Mouse (Mus musculus) Patski (cell line): ENCODE results near the gene Pou5f1. TPM values are rescaled to one million over a fixed set of nuclear protein-coding genes. Genes with fewer than 3 reads are reported as not detected.

Experiments used
- ATAC-seq: fragments of 100-300 bp; one replicate; pipeline ENCODE4 v1.8.0; 2021
- CTCF ChIA-PET: fragments of 350-600 bp; sonication (Branson Sonifier 250); formaldehyde crosslinking; loops from one replicate; lab custom pipeline; 2022; ENCODE audit warnings: inconsistent platforms; lab: Charles Lee
- POLR2A ChIA-PET: fragments of 350-600 bp; sonication (Branson Sonifier 250); formaldehyde crosslinking; loops from one replicate; lab custom pipeline; 2022; ENCODE audit warnings: antibody characterized with exemption, inconsistent platforms; lab: Charles Lee
- DNase-seq: peaks from one replicate; pipeline ENCODE4 v3.0.0-alpha.2; 2011; ENCODE audit warnings: low read depth, low spot score
- H3K27me3 ChIP-seq: fragments of 371-371 bp; one replicate; pipeline ENCODE4 v1.5.1; 2021
- CTCF ChIP-seq: fragments of 100-300 bp; IDR thresholded peaks from one replicate; pipeline ENCODE4 v1.5.1; 2021
- in situ Hi-C: fragments of 300-500 bp; cut with MboI; formaldehyde crosslinking; loops from 3 replicates; pipeline ENCODE4 v1.11.1; 2018; ENCODE audit warnings: low pct_unique_long_range_greater_than_20kb, mixed read lengths
- polyA plus RNA-seq: library from polyadenylated mRNA; unstranded; gene quantifications from one replicate; pipeline ENCODE4 v1.2.3, GENCODE M21; 2021

Gene Pou5f1
- polyA plus RNA-seq, 1 experiment from 2014 or later, result not detected

DNA sequence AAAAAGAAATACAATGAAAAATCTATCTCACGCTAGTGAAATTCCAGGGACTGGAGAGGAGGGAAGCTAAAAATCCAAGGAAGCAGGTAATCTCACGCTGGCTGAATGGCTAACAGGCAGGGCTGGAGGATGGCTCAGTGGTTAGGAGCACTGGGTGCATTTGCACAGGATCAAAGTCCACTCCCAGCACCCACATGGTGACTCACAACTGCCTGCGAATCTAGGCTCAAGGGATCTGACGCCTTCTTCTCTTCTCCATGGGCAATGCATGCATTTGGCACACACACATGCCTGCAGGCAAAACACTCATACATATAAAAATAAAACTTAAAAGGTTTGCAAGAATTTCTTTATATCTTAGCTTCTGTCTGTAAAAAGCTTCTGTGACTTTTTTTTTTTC, 31.6 kb downstream of the Pou5f1 start:
- no peak for TF ChIP-seq CTCF
- in situ Hi-C loops, result no loop called here
- ChIA-PET CTCF (no interaction called here), POLR2A (no interaction called here)
- ATAC-seq (no peak), DNase-seq (no peak)
- H3K27me3 ChIP-seq, result no peaks in the 10 kb centered on the region

DNA sequence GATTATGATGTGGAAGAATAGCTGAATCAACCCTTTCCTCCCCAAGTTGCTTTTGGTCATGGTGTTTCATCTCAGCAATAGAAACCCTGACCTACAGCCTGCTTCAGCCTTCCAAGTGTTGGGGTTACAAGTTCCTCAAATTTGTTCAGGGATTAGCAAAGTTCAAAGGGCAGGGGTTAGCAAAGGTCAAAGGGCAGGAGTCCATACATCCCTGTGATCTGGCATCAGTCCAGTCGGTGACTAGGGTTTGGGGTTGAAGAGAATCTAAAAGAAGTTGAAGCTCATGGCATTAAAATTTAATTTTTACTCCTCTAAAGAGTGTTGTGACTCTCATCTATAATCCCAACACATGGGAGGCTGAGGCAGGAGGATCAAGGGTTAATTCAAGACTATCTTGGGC, 32.7 kb downstream of the Pou5f1 start:
- DNase-seq, result no peak
- no peak for ATAC-seq
- no peaks in the 10 kb centered on the region for H3K27me3 ChIP-seq
- TF ChIP-seq CTCF, result no peak
- ChIA-PET POLR2A (no interaction called here), CTCF (interaction anchor here (1.4 kb wide), 1 partner anchor 19 kb away, joined by 3 read pairs; no protein-coding TSS in a partner anchor)
- in situ Hi-C loops, result no loop called here

DNA sequence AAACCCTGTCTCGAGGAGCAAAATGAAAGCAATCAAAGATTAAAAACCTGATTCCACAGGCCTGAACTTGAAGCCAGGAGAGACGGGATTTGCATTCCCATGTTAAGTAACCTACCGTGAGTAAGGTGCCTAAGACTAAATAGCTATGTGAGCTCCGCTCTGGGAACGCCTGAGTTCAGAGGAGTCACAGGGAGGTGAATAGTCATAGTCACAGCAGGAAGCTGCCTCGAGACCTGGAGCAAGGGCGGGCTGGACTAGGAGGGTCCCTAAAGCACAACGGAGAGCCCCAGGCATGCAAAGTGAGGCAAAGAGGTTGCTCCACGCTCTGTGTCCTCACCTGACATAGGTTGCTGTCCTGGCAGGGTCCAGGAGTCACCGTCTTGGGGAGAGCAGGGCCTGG, 33.7 kb downstream of the Pou5f1 start:
- ATAC-seq (no peak), DNase-seq (no peak)
- H3K27me3 ChIP-seq, result no peaks in the 10 kb centered on the region
- POLR2A ChIA-PET, result no interaction called here
- no peak for TF ChIP-seq CTCF
- CTCF ChIA-PET, result interaction anchor here (1.4 kb wide), 1 partner anchor 18 kb away, joined by 3 read pairs; no protein-coding TSS in a partner anchor
- in situ Hi-C loops, result no loop called here

- in situ Hi-C loops, result loop anchor here (5.0 kb wide), 1 partner anchor 34 kb away; no protein-coding TSS in a partner anchor
- no peak for TF ChIP-seq CTCF
- DNase-seq (no peak), ATAC-seq (no peak)
- ChIA-PET POLR2A (no interaction called here), CTCF (interaction anchor here (1.4 to 4.9 kb wide), 5 partner anchors 9 to 36 kb away, joined by 3 to 34 read pairs (median 16); partner anchors contain the start of gene Psors1c2)
- H3K27me3 ChIP-seq, result no peaks in the 10 kb centered on the region
These were observed 37.1 kb downstream of the Pou5f1 start for GRCm38 (mm10) chr17:35542761-35543411.

DNA sequence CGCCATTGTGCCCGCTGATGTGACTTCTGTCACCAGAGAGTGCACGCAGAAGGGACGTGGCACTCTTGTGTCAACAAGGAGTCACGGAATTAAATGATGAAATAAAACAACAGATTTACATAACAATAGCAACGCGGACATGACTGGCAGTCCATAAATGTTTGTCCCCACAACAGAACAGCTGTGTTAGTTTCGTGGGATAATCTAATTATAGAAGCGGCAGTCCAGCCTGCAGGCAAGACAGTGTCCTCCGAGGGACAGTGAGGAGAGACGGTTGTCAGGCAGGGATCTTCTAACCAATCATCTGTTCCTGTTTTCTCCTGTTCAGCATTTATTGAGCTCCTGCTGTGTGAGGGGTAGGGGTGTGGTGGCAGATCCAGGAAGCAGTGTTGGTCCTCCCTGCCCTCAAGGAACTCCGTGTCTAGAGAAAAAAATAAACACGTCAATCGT, 37.6 kb downstream of the Pou5f1 start:
- in situ Hi-C loops, result loop anchor here (5.0 kb wide), 1 partner anchor 34 kb away; no protein-coding TSS in a partner anchor

DNA sequence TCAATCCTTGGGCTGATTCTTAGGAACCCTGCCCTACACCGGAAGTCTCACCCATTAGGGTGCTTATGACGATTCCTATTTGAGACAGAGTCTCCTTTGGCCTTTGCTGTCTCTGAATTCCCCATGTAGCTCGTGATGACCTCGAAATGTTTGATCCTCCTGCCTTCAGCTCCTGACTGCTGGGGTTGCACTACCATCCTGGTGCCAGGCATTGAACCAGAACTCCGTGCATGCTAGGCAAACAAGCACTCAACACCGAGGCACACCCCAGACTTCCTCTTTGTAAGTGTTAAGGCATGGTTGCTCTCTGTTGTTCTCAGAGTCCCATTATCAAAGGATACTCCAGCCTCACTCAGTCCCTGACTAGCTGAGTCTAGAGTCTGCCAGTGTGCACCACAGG, 38.2 kb downstream of the Pou5f1 start:
- ChIA-PET POLR2A (no interaction called here), CTCF (interaction anchor here (0.6 to 4.9 kb wide), 11 partner anchors 8 to 45 kb away, joined by 3 to 34 read pairs (median 4); partner anchors contain the start of genes Cdsn and Psors1c2)
- no peak for TF ChIP-seq CTCF
- ATAC-seq (no peak), DNase-seq (no peak)
- H3K27me3 ChIP-seq, result no peaks in the 10 kb centered on the region
- in situ Hi-C loops, result loop anchor here (5.0 kb wide), 1 partner anchor 33 kb away; no protein-coding TSS in a partner anchor

More for the DNA sequence above, 37.6 kb downstream of the Pou5f1 start:
- DNase-seq, result no peak
- no peak for ATAC-seq
- TF ChIP-seq CTCF, result no peak
- CTCF ChIA-PET, result interaction anchor here (0.6 to 4.9 kb wide), 8 partner anchors 9 to 37 kb away, joined by 3 to 34 read pairs (median 4); partner anchors contain the start of genes Cdsn and Psors1c2
- H3K27me3 ChIP-seq, result no peaks in the 10 kb centered on the region
- POLR2A ChIA-PET, result no interaction called here

DNA sequence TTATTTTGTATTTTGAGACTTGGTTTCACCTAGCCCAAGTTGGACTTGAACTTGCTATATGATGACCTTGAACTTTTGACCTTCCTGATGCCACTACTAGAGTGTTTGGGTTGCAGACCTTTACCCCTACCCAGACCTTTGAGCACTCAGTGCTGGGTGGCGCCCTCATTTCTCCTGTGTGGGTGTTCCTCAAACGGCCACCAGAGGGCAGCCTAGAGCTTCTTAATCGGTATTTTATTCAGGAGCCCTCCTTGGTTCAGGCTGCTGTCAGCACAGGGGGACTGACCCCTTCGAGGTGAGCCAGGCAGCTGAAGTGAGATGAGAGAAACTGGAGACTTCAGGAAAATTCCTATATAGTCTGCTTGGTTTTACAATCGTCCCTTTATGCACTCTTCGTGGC, 38.9 kb downstream of the Pou5f1 start:
- ATAC-seq, result no peak
- ChIA-PET CTCF (interaction anchor here (1.2 to 4.9 kb wide), 7 partner anchors 11 to 44 kb away, joined by 3 to 34 read pairs (median 8); partner anchors contain the start of gene Psors1c2), POLR2A (no interaction called here)
- no peaks in the 10 kb centered on the region for H3K27me3 ChIP-seq
- DNase-seq, result no peak
- TF ChIP-seq CTCF, result peak; percentile 82
- in situ Hi-C loops, result loop anchor here (5.0 kb wide), 1 partner anchor 33 kb away; no protein-coding TSS in a partner anchor

DNA sequence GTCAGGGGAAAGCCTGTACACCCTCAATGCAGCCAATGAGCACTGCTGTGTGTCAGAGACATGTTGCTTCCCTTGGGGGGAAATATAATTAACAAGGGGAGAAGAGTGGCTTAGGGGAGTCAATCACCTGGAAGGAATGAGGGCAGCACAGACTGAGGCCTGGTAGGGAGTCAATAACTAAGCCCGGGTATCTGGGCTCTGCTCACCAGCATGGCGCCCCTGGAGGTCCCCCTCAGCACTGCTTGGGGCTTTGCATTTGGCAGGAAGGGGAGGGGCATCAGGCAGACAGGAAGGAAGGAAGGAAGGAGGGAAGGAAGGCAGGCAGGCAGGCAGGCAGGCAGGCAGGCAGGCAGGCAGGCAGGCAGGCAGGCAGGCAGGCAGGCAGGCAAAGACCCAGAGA, 41.6 kb downstream of the Pou5f1 start:
- in situ Hi-C loops, result no loop called here
- POLR2A ChIA-PET, result no interaction called here
- no peak for TF ChIP-seq CTCF
- ATAC-seq (no peak), DNase-seq (no peak)
- no peaks in the 10 kb centered on the region for H3K27me3 ChIP-seq
- CTCF ChIA-PET, result interaction anchor here (1.0 to 4.9 kb wide), 4 partner anchors 9 to 31 kb away, joined by 3 to 34 read pairs (median 8); partner anchors contain the start of gene Psors1c2

GRCm38 (mm10) chr17:35548636-35549035, 42.8 kb downstream of the Pou5f1 start:
- POLR2A ChIA-PET, result interaction anchor here (0.5 to 1.0 kb wide), 3 partner anchors 27 to 277 kb away, joined by 3 read pairs; no protein-coding TSS in a partner anchor
- DNase-seq (no peak), ATAC-seq (no peak)
- in situ Hi-C loops, result no loop called here
- TF ChIP-seq CTCF, result no peak
- no peaks in the 10 kb centered on the region for H3K27me3 ChIP-seq
- CTCF ChIA-PET, result interaction anchor here (1.2 to 2.0 kb wide), 2 partner anchors 14 to 29 kb away, joined by 6 read pairs; no protein-coding TSS in a partner anchor

GRCm38 (mm10) chr17:35549437-35550142, 43.8 kb downstream of the Pou5f1 start:
- ATAC-seq, result peak; percentile 82
- H3K27me3 ChIP-seq, result no peaks in the 10 kb centered on the region
- TF ChIP-seq CTCF, result no peak
- POLR2A ChIA-PET, result interaction anchor here (0.9 to 1.0 kb wide), 2 partner anchors 9 to 29 kb away, joined by 3 read pairs; no protein-coding TSS in a partner anchor
- CTCF ChIA-PET, result interaction anchor here (0.8 to 2.0 kb wide), 5 partner anchors 9 to 85 kb away, joined by 3 to 6 read pairs (median 4); no protein-coding TSS in a partner anchor
- DNase-seq, result peak; percentile 83
- in situ Hi-C loops, result no loop called here
